Mouse (Mus musculus): ENCODE measurements around the gene Olfr706.
"Not testable (repeated sequence)": the region's sequence is repeated elsewhere in the genome, so short reads cannot be mapped to it uniquely, and the experiment has no call there.

Gene Olfr706

DNA sequence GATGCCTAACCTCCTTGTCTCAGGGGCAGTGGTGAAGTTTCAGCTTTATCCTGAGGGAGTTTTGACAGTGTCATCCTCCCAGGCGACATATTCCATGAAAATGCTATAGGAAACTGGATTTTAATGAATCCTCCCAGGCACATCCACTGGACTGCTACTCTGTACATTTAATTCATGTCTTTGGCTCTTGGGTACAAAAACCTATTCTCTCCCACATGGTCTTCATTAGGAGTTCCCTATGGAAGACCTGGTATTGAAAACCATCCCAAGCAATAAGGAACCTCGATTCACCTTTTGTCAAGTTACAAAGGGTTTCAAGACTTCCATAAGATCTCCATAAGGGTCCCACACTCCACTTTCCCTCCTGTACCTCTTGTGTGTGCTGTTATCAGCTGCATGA lies at the start of gene Olfr706:
Gene Olfr706, minus strand, starts transcription at position 101 of the 400 bp plus-strand sequence.
- no peak for DNase-seq (ENCODE audit: low spot score in 2 of 2)

- no peak for DNase-seq (ENCODE audit: low spot score in 2 of 2)
Measured at GRCm38 (mm10) chr7:106932119-106932518, 44.2 kb upstream of the Olfr706 start, which contains the start of gene Olfr709-ps1. Olfr709-ps1 (minus strand) TSS chr7:106932219.

DNA sequence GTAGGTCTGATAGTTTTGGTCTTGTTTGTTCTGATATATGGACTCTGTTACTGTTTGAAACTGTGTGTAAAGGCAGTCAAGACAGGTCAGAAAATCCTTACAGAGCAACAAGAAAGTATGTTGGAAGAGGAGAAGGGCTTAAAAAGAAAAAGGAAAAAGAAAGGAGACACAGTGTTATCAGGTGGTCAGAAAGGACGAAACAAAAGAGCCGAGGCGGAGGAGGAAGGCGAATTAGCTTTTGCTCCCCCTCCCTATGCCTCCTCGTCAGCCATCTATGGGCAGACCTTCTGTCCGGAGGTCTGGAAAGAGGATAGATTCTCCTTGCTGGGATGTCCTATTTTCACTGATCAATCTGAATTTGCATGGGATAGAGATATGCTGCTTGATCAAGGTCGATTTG lies 33.0 kb upstream of the Olfr706 start:
- peak in 1 of 2 experiments; percentile 6 for DNase-seq (ENCODE audit: low spot score in 2 of 2)

- no peak for DNase-seq (ENCODE audit: low spot score in 2 of 2)
Measured at GRCm38 (mm10) chr7:106907676-106908075, 19.7 kb upstream of the Olfr706 start, which contains the start of gene Olfr1532-ps1. Olfr1532-ps1 (plus strand) TSS chr7:106908001.

DNA sequence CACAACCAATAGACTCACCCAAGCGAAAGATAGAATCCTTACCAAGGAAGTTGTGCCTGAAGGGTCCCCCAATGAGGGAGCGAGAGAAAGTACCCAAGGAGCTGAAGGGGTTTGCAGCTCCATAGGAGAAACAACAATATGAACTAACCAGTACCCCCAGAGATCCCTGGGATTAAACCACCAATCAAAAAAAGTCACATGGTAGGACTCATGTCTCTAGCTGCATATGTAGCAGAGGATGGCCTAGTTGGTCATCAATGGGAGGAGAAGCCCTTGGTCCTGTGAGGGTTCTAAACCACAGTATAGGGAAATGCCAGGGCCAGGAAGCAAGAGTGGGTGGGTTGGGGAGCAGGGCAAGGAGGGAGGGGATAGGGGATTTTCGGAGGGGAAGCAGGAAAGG lies 13.2 kb upstream of the Olfr706 start, which contains the start of gene Olfr707:
Gene Olfr707, minus strand, starts transcription at position 101 of the 400 bp plus-strand sequence.
- not testable (repeated sequence) for DNase-seq (ENCODE audit: low spot score in 2 of 2)

DNA sequence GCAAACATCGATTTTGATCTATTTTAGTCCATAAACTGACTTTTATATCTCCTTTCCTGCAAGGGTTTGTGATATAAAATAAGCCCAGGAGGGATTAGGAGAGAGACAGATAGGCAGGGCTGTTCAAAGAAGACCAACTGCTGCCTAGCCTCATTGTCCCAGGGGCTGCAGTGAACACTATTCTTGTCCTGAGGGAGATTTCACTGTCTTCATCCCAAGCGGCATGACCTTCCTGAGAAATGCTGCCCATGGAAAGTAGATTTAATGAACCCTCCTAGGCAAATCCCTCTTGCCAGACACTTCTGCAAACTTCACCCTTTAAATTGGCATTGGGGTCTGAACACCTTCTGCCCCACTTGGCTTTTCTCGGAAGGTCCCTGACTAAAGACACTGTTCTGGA lies 11.2 kb downstream of the Olfr706 start, which contains the start of gene Olfr705:
Gene Olfr705, minus strand, starts transcription at position 101 of the 400 bp plus-strand sequence.
- DNase-seq (ENCODE audit: low spot score in 2 of 2): no peak

- DNase-seq (ENCODE audit: low spot score in 2 of 2): no peak
Measured at GRCm38 (mm10) chr7:106862885-106863284, 25.1 kb downstream of the Olfr706 start, which contains the start of gene Olfr704. Olfr704 (plus strand) TSS chr7:106863185.

DNA sequence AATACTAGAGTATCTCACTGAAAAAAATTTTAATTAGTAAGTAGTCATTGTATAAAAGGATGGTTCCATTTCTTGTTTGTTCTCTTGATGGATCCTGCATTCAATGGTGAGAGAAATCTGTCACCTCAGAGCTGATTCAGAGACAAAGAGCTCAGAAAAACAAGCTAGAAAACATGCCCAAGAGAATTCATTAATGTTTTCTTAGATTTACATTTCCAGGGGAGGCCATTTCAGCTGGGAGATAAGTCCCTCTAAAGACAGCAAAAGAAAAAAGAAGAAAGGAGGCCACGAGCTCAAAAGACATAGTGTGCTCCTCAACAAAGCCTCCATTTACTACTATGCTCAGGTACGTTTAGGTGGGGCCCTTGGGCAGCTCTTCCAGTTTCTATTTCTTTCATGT lies 44.9 kb downstream of the Olfr706 start, which contains the start of gene Olfr703:
Gene Olfr703, plus strand, starts transcription at position 301 of the 400 bp plus-strand sequence.
- DNase-seq (ENCODE audit: low spot score in 2 of 2): no peak

DNA sequence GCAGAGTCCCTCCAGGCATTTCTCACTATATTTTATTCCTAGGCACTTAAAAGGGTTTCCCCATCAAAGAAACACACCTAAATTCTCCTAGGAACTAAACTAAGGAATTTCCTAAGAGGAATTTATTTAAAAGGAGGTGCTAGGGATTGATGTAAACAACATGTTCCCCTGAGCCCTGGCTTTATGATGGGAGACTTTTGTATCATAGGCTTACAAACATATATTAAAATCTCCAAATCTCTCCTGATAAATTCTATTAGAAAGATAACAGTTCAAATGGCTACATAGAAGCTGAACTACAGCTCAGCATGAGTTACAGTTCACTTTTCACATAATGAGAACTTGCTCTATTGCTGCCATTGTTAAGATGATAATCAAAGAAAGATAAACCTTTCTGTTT lies 54.2 kb downstream of the Olfr706 start, which contains the start of gene Olfr702:
Gene Olfr702, minus strand, starts transcription at position 101 of the 400 bp plus-strand sequence.
- no peak for DNase-seq (ENCODE audit: low spot score in 2 of 2)
